Mouse (Mus musculus) adrenal gland, postnatal 4 days (tissue): ENCODE data around the gene Sipa1l3. TPM values are rescaled to one million over a fixed set of nuclear protein-coding genes. Genes with fewer than 3 reads are reported as not detected.

Experiments used
- DNase-seq, 2 experiments: peaks; one replicate each; pipeline ENCODE4 v3.0.0; 2021 to 2022; ENCODE audit warnings: low spot score in 2 of 2, mixed read lengths in 2 of 2
- total RNA-seq, 2 experiments: library from RNA; stranded (reverse); gene quantifications; 2 replicates each; pipeline ENCODE4 v1.2.3; 2021

Gene Sipa1l3
- total RNA-seq, 2 experiments from 2014 or later, result 67.4 to 86.4 TPM

GRCm38 (mm10) chr7:29481345-29482155 lies 36.9 kb downstream of the Sipa1l3 start:
- DNase-seq, result no peak

DNA sequence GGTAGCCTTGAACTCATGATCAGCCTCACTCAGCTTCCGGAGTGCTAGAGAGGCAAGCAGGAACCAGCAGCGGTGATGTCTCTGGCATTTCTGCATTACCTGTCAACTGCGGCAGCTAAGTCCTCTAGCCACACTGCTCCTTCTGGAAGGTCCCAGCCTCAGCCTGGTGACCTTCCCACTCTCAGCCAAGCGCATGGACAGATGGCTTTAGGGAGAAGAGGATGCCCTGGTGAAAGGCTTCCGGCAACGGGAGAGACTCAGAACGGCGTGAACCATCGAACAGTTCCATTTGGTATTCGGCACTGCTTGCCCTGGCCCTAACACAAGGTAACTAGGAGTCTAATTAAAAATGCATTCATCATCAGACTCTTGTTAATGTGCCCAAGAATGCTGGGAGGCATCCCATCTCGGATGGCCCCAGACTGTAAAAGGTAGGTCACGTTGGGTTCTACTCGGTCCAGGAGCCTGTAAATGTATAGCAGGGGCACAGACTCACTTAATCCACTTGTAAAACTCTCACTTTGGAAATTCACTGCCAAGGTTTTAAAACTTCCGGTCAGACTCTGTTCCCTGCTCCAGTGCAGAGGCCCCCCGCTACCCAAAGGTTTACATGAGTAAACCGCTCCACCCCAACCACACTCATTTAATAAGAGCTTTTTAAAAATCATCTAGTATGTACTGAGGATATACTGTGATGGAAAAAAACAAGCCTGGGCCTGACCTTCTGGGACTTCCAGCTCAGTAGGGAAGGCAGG lies 37.7 kb downstream of the Sipa1l3 start:
- no peak for DNase-seq

- no peak for DNase-seq
These were observed 38.3 kb downstream of the Sipa1l3 start for GRCm38 (mm10) chr7:29480183-29480582.

GRCm38 (mm10) chr7:29475005-29475404 lies 43.4 kb downstream of the Sipa1l3 start:
- DNase-seq, result no peak

GRCm38 (mm10) chr7:29471309-29471708 lies 47.1 kb downstream of the Sipa1l3 start:
- DNase-seq, result no peak

- no peak for DNase-seq
These were observed 48.7 kb downstream of the Sipa1l3 start for GRCm38 (mm10) chr7:29469602-29470344.

- no peak for DNase-seq
These were observed 49.8 kb downstream of the Sipa1l3 start for GRCm38 (mm10) chr7:29468593-29468992.

DNA sequence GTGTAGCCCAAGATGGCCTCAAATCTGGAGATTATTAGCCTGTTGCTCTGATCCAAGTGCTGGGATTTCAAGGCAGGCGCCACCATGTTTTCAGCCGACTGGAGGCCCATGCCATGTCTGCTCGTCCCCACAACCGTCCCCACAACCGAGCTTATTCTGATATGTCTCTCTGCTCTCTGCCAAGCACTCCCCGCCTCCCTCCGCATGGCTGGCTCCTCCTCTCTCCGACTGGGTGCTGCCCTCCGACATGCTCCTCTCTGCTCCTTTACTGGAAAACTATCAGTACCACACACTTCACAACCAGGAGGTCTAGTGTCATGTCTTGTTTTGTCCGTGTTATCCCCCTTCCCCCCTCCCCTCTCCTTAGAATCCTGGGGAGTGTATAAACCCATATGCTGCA lies 51.9 kb downstream of the Sipa1l3 start:
- no peak for DNase-seq

GRCm38 (mm10) chr7:29465736-29466135 lies 52.7 kb downstream of the Sipa1l3 start:
- DNase-seq, result no peak

DNA sequence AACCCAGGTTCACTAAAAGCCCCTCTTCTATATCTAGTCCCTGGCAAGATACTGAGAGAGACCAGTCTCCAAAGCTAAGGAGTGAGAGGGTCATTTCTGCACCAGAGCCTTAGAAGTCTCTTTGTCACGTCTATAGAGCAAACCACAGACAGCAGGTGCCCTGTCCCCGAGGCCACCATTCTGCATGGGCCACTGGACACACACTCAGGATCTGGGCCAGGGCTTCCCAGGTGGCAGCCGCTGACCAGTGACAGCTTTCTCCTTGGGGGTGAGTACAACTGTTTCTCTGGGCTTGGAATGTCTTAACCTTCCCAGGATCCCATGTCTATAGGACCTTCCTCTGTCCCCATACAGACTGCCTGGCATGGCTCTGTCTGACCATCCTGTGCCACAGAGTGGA lies 55.6 kb downstream of the Sipa1l3 start:
- no peak for DNase-seq

- DNase-seq, result no peak
These were observed 56.3 kb downstream of the Sipa1l3 start for GRCm38 (mm10) chr7:29462178-29462577.

DNA sequence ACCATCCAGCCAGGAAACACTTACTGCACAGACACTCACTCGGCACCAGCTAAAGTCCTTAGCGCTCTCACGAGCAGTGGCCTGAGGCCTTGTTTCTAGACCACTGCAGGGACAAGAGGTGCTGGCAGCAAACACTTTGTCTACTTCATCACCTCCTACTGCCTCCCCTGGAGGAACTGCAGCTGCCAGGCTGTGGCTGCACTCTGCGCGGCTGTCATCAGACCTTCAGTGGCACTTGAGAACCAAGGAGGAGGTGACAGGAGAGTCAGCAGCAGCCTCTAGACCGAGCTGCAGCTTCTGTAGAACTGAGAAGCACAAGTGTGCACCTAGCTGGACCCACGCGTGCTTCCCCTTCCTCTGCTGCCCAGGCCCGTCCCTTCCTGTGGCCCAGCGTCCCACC lies 56.9 kb downstream of the Sipa1l3 start:
- DNase-seq, result no peak

- DNase-seq, result no peak
These were observed 59.3 kb downstream of the Sipa1l3 start for GRCm38 (mm10) chr7:29458889-29459740.

GRCm38 (mm10) chr7:29457772-29458171 lies 60.7 kb downstream of the Sipa1l3 start:
- no peak for DNase-seq

DNA sequence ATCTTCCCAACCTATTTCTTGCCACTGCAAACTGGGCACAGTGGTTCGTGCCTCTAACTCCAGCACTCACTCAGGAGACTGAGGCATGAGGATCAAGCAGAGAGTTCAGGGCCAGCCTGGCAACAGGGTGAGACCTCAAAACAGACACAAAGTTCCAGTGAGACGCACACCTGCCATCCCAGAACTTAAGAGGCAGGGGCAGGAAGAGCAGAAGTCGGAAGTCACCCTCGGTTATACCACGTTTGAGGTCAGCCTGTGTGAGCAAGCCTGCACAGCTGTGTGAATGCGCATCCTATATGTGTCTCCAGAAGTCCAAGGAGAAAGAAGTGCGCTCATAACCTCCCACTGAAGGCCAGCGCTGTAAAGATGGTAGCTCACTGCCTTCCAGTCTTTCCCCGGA lies 61.7 kb downstream of the Sipa1l3 start:
- DNase-seq, result no peak

DNA sequence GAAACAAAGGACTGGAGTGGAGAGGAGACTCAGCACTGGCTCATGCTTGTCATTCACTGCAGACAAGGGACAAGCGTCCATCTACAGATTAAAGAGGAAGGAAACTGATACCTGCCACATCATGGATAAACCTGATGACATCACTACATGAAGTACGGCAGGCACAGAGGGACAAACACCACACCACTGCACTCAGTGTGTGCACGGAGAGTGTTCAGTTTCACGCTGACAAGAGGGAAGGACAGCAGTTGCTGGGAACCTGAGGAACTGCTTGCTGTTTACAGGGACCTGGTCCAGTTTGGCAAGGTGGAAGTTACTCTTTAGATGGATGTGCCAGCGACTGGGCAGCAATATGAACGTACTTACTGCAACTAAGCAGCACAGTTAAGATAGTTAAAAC lies 62.9 kb downstream of the Sipa1l3 start:
- no peak for DNase-seq

DNA sequence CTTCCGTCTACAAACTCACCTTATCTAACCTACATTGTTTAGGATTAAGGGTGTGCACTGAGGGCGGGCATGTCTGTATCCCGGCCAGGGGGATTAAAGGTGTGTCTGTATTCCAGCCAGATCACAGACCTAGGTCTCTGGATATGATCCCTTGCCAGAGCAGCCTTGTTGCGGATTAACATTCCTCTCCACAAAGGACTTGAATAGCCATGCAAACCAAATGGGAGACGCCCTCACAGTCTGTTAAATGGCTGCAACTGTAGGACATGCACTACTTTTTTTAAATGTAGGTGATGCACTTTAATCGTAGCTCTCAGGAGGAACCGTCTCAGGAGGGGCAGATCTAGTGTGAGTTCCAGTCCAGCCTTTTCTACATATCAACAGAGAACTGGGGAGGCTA lies 63.5 kb downstream of the Sipa1l3 start:
- no peak for DNase-seq

DNA sequence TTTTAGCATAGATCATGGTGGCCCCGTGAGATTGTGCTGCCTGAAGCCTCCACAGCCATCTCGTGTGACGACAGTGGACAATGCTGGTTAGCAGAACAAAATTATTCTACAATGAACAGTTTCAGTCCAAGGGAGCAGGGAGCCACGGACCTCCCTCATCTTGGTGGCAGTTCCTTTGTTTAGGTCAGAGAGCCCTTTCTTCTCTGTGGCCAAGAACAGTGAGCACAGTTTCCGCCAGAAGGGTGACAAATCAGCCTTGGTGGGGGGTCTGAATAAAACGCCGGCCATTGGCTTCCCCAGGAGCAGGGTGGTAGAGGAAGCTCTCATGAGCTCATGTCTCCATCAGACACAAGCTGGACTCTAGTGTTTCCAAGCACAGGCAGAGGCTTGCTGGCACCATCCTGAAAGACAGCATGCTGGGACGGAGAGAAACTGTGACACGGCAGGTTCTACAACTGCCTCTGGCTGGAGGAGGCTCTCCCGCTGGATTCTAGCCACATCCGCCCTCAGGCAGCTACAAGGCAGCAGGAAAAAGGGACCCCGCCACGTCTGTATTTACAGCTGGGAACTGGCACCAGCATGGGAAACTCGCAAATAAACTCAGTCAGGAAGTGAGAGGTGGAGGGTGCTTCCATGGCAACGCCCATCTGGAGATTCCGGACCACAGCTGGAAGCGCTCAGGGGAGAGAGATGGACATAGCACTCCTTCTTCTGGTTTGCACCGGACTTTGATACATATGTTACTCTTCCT lies 65.3 kb downstream of the Sipa1l3 start:
- DNase-seq, result no peak

GRCm38 (mm10) chr7:29452381-29452780 lies 66.1 kb downstream of the Sipa1l3 start:
- no peak for DNase-seq

DNA sequence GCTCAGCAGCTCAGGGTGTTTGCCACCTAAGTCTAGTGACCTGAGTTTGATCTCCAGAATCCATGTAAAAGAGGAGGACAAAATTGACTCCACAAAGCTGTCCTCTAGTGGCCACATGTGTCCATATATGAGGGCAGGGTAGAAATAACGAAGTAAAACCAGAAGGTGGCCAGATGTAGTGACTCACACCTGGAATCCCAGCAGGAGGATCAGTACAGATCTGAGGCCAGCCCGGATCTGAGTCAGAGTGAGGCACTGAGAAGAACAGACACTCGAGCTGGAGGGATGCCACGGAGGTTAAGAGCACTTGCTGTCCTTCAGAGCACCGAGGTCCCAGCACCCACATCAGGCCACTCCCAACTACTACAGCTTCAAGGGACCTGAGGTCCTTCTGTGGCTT lies 68.3 kb downstream of the Sipa1l3 start:
- no peak for DNase-seq
